Comparison of ENCODE assay signal across 16 mouse cellular contexts in the genomic region with DNA sequence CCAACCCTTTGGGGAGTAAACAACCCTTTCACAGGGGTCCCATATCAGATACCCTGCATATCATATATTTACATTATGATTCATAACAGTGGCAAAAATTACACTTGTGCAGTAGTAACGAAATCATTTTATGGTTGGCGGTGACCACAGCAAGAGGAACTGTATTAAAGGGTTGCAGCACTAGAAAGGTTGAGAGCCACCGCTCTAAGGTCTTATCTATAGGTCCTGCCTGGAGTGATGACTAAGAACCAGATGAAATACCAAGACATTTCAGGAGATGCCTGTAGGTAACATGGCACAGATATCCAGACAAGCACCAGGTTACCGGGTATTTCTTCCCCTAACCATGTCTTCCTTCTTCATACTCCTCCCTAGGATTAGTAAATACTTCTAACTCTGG. TPM values are rescaled to one million over a fixed set of nuclear protein-coding genes. Genes with fewer than 3 reads are reported as not detected.
DNase-seq lines count a peak whose midpoint lies in the region; ATAC-seq lines count a peak whose summit lies in the region.
"Had no signal": no experiment of that assay in that cellular context is flagged by ENCODE, and none has a peak within 500 bp of the region (broad histone marks: within the 10 kb centered on the region; RNA-seq: fewer than 3 reads in every experiment).

No protein-coding gene starts in this region.

- H3K27ac ChIP-seq in hindbrain, embryonic 15.5 days (replicated peaks), result no peak overlapping the region
- H3K27ac ChIP-seq in hindbrain, embryonic 14.5 days, result no peak overlapping the region
- H3K27ac ChIP-seq in embryonic facial prominence, embryonic 14.5 days (replicated peaks; ENCODE audit: low read depth, low read length), result no peak overlapping the region
- H3K27ac ChIP-seq in liver, embryonic 15.5 days (replicated peaks), result no peak overlapping the region
- H3K27ac ChIP-seq: forebrain, embryonic 15.5 days; heart, embryonic 15.5 days; hindbrain, embryonic 12.5 days had no signal

- H3K4me2 ChIP-seq in hindbrain, embryonic 15.5 days, result peak overlapping the region; percentile 79
- no peak overlapping the region for H3K4me2 ChIP-seq in hindbrain, embryonic 14.5 days (replicated peaks)
- H3K4me2 ChIP-seq in embryonic facial prominence, embryonic 14.5 days (ENCODE audit: low read depth, low read length), result peak overlapping the region; percentile 98
- peak overlapping the region; percentile 96 for H3K4me2 ChIP-seq in liver, embryonic 15.5 days

- H3K9ac ChIP-seq in hindbrain, embryonic 15.5 days, result no peak overlapping the region
- H3K9ac ChIP-seq in hindbrain, embryonic 14.5 days, result no peak overlapping the region
- H3K9ac ChIP-seq in embryonic facial prominence, embryonic 14.5 days (ENCODE audit: low read depth, low read length), result 0 out of 2 replicates have a peak overlapping the region, but pooled peaks have one; percentile 30
- H3K9ac ChIP-seq in liver, embryonic 15.5 days, result no peak overlapping the region
- H3K9ac ChIP-seq: forebrain, embryonic 15.5 days; heart, embryonic 15.5 days; hindbrain, embryonic 12.5 days had no signal

- WGBS in hindbrain, embryonic 15.5 days, result 93% methylated on average over 4 of the region's 4 CpGs
- WGBS in hindbrain, embryonic 14.5 days, result 94% methylated on average over 4 of the region's 4 CpGs
- WGBS in embryonic facial prominence, embryonic 14.5 days, result 88% methylated on average over 4 of the region's 4 CpGs
- 54% methylated on average over 4 of the region's 4 CpGs for WGBS in liver, embryonic 15.5 days (ENCODE audit: insufficient replicate concordance)

- H3K36me3 ChIP-seq in hindbrain, embryonic 15.5 days, result no peaks in the 10 kb centered on the region
- no peaks in the 10 kb centered on the region for H3K36me3 ChIP-seq in hindbrain, embryonic 14.5 days (replicated peaks; ENCODE audit: control insufficient read depth, insufficient read depth)
- H3K36me3 ChIP-seq in embryonic facial prominence, embryonic 14.5 days (ENCODE audit: control insufficient read depth, insufficient read depth, low read length), result 0 out of 2 replicates have a peak, but pooled peaks cover 3% of the 10 kb centered on the region
- H3K36me3 ChIP-seq in liver, embryonic 15.5 days (replicated peaks), result peaks cover 44% of the 10 kb centered on the region
- H3K36me3 ChIP-seq: forebrain, embryonic 15.5 days; heart, embryonic 15.5 days; hindbrain, embryonic 12.5 days had no signal

- no peaks in the 10 kb centered on the region for H3K9me3 ChIP-seq in hindbrain, embryonic 15.5 days
- H3K9me3 ChIP-seq in hindbrain, embryonic 14.5 days (ENCODE audit: control insufficient read depth, low read length), result no peaks in the 10 kb centered on the region
- H3K9me3 ChIP-seq in embryonic facial prominence, embryonic 14.5 days (ENCODE audit: control insufficient read depth, low read length), result no peaks in the 10 kb centered on the region
- H3K9me3 ChIP-seq in liver, embryonic 15.5 days (replicated peaks), result no peaks in the 10 kb centered on the region
- H3K9me3 ChIP-seq: forebrain, embryonic 15.5 days; heart, embryonic 15.5 days; hindbrain, embryonic 12.5 days had no signal

- DNase-seq in hindbrain, embryonic 14.5 days (ENCODE audit: low spot score), result no peak
- DNase-seq in CD4-positive helper T cell, adult 2 months (ENCODE audit: low read depth, low spot score), result peak; percentile 40
- DNase-seq in embryonic facial prominence, embryonic 14.5 days (ENCODE audit: low spot score), result no peak
- no peak for DNase-seq in adrenal gland, adult 8-10 months
- no peak for DNase-seq in adrenal gland, postnatal 4 days (ENCODE audit: low spot score in 2 of 2)
- DNase-seq: cerebellum, postnatal 25 days; kidney, adult 2 months; kidney, postnatal 4 days; left cerebral cortex, postnatal 4 days; lung, postnatal 10 days had no signal

- H3K4me1 ChIP-seq in hindbrain, embryonic 15.5 days (replicated peaks), result peaks cover 18% of the 10 kb centered on the region; the same call in 1 of the 2 replicates
- 0 out of 2 replicates have a peak, but pooled peaks cover 8% of the 10 kb centered on the region for H3K4me1 ChIP-seq in hindbrain, embryonic 14.5 days (replicated peaks; ENCODE audit: control insufficient read depth, insufficient read depth, low read length)
- peaks cover 4% of the 10 kb centered on the region; the same call in 1 of the 2 replicates for H3K4me1 ChIP-seq in embryonic facial prominence, embryonic 14.5 days (ENCODE audit: control insufficient read depth, insufficient read depth, low read length)
- H3K4me1 ChIP-seq in liver, embryonic 15.5 days (replicated peaks), result peaks cover 31% of the 10 kb centered on the region

- no peak overlapping the region for H3K4me3 ChIP-seq in hindbrain, embryonic 15.5 days
- no peak overlapping the region for H3K4me3 ChIP-seq in hindbrain, embryonic 14.5 days (replicated peaks; ENCODE audit: low read length)
- H3K4me3 ChIP-seq in embryonic facial prominence, embryonic 14.5 days (ENCODE audit: low read depth, low read length), result no peak overlapping the region
- H3K4me3 ChIP-seq in liver, embryonic 15.5 days (replicated peaks), result peak overlapping the region; percentile 89
- H3K4me3 ChIP-seq: forebrain, embryonic 15.5 days; heart, embryonic 15.5 days; hindbrain, embryonic 12.5 days had no signal

- H3K27me3 ChIP-seq in hindbrain, embryonic 15.5 days, result 0 out of 2 replicates have a peak, but pooled peaks cover 4% of the 10 kb centered on the region
- H3K27me3 ChIP-seq in hindbrain, embryonic 14.5 days (ENCODE audit: control insufficient read depth, insufficient read depth, low read length), result peaks cover 3% of the 10 kb centered on the region; the same call in 1 of the 2 replicates
- no peaks in the 10 kb centered on the region for H3K27me3 ChIP-seq in embryonic facial prominence, embryonic 14.5 days (replicated peaks; ENCODE audit: control insufficient read depth, insufficient read depth, low read length)
- peaks cover 9% of the 10 kb centered on the region; the same call in 1 of the 2 replicates for H3K27me3 ChIP-seq in liver, embryonic 15.5 days
- H3K27me3 ChIP-seq: forebrain, embryonic 15.5 days; heart, embryonic 15.5 days had no signal

- no peak for ATAC-seq in hindbrain, embryonic 15.5 days (ENCODE audit: low FRiP score, low read depth)
- ATAC-seq in hindbrain, embryonic 14.5 days (ENCODE audit: low FRiP score), result no peak
- no peak for ATAC-seq in embryonic facial prominence, embryonic 14.5 days (ENCODE audit: low read depth)
- ATAC-seq in liver, embryonic 15.5 days (ENCODE audit: insufficient read depth), result no peak
- ATAC-seq: activated CD4-positive, CD25-positive, alpha-beta regulatory T cell, adult 4 months; forebrain, embryonic 15.5 days had no signal

RNA-seq across cellular contexts. Expression of a gene that starts 2.3 kb away (rescaled TPM):
- 45.9 and 48.5 TPM in 2 replicates for polyA plus RNA-seq in hindbrain, embryonic 15.5 days (2015; fragmentation: Nextera tagmentation; extraction: Ambion mirVana)
- 58.4 and 59.0 TPM in 2 replicates for polyA plus RNA-seq in hindbrain, embryonic 14.5 days (2014; fragmentation: Nextera tagmentation; extraction: Ambion mirVana)
- polyA plus RNA-seq in embryonic facial prominence, embryonic 14.5 days (2014; fragmentation: Nextera tagmentation; extraction: Ambion mirVana), result 22.5 and 22.6 TPM in 2 replicates
- 16.3 and 17.0 TPM in 2 replicates for polyA plus RNA-seq in liver, embryonic 15.5 days (2015; fragmentation: Nextera tagmentation; extraction: Ambion mirVana)
- 100 to 1,000 TPM in 2 of 4 experiments, 10 to 100 TPM in 2; 86.6 to 129 (median 106) TPM for total RNA-seq in adrenal gland, adult 8-10 months (2022)
- 10 to 100 TPM; 61.9 to 63.6 TPM for total RNA-seq in adrenal gland, postnatal 4 days (2021)
